Mouse (Mus musculus): ENCODE data around the gene Phactr4. TPM values are rescaled to one million over a fixed set of nuclear protein-coding genes. Genes with fewer than 3 reads are reported as not detected.

The Phactr4 gene
- polyA plus RNA-seq (2015; fragmentation: Nextera tagmentation; extraction: Ambion mirVana), result 7.6 and 9.9 TPM in 2 replicates

- peak; percentile 92 for ATAC-seq (ENCODE audit: low read depth)
- Histone ChIP-seq H3K36me3 (ENCODE audit: control insufficient read depth, insufficient read depth) (no peaks in the 10 kb centered on the region), H3K4me3 (ENCODE audit: low read depth, low read length) (peak within 1 kb of the TSS; percentile 94), H3K9ac (ENCODE audit: low read depth, low read length) (peak within 1 kb of the TSS; percentile 97), H3K27me3 (ENCODE audit: control insufficient read depth, insufficient read depth, low read depth, low read length) (no peaks in the 10 kb centered on the region), H3K4me2 (ENCODE audit: low read depth, low read length) (peak within 1 kb of the TSS; percentile 69), H3K9me3 (replicated peaks; ENCODE audit: control insufficient read depth, low read length) (peaks cover 3% of the 10 kb centered on the region; the same call in 1 of the 2 replicates), H3K27ac (ENCODE audit: low read length) (peak within 1 kb of the TSS; percentile 97), H3K4me1 (ENCODE audit: control insufficient read depth, low read depth, low read length) (peaks cover 35% of the 10 kb centered on the region)
- under 1% methylated on average over 66 of the region's 73 CpGs for WGBS (ENCODE audit: insufficient replicate concordance)
Measured at GRCm38 (mm10) chr4:132421923-132422782, at the start of gene Phactr4. Gene Phactr4, minus strand, starts transcription at chr4:132422489.

GRCm38 (mm10) chr4:132469873-132470272, 47.6 kb upstream of the Phactr4 start:
- no peak overlapping the region for H3K4me3 ChIP-seq (ENCODE audit: low read depth, low read length)
- H3K27me3 ChIP-seq (ENCODE audit: control insufficient read depth, insufficient read depth, low read depth, low read length), result no peaks in the 10 kb centered on the region
- no peak overlapping the region for H3K9ac ChIP-seq (ENCODE audit: low read depth, low read length)
- peaks cover 11% of the 10 kb centered on the region for H3K4me1 ChIP-seq (ENCODE audit: control insufficient read depth, low read depth, low read length)
- 6% methylated on average over 3 of the region's 3 CpGs for WGBS (ENCODE audit: insufficient replicate concordance)
- peak overlapping the region; percentile 47 for H3K27ac ChIP-seq (ENCODE audit: low read length)
- peak; percentile 50; the same call in 1 of the 2 replicates for ATAC-seq (ENCODE audit: low read depth)
- H3K4me2 ChIP-seq (ENCODE audit: low read depth, low read length), result no peak overlapping the region
- H3K36me3 ChIP-seq (ENCODE audit: control insufficient read depth, insufficient read depth), result no peaks in the 10 kb centered on the region
- H3K9me3 ChIP-seq (replicated peaks; ENCODE audit: control insufficient read depth, low read length), result no peaks in the 10 kb centered on the region

GRCm38 (mm10) chr4:132464255-132464613, 41.9 kb upstream of the Phactr4 start:
- peak overlapping the region; percentile 83 for H3K4me2 ChIP-seq (ENCODE audit: low read depth, low read length)
- H3K9ac ChIP-seq (ENCODE audit: low read depth, low read length), result peak overlapping the region; percentile 69
- peak overlapping the region; percentile 72 for H3K4me3 ChIP-seq (ENCODE audit: low read depth, low read length)
- no peak for ATAC-seq (ENCODE audit: low read depth)
- peaks cover 19% of the 10 kb centered on the region for H3K4me1 ChIP-seq (ENCODE audit: control insufficient read depth, low read depth, low read length)
- no peaks in the 10 kb centered on the region for H3K27me3 ChIP-seq (ENCODE audit: control insufficient read depth, insufficient read depth, low read depth, low read length)
- no peaks in the 10 kb centered on the region for H3K9me3 ChIP-seq (replicated peaks; ENCODE audit: control insufficient read depth, low read length)
- H3K36me3 ChIP-seq (ENCODE audit: control insufficient read depth, insufficient read depth), result peaks cover 14% of the 10 kb centered on the region
- H3K27ac ChIP-seq (ENCODE audit: low read length), result peak overlapping the region; percentile 84
- WGBS (ENCODE audit: insufficient replicate concordance), result 1% methylated on average over 5 of the region's 5 CpGs

GRCm38 (mm10) chr4:132463430-132464254, 41.4 kb upstream of the Phactr4 start, which contains the start of gene Med18:
Gene Med18, minus strand, starts transcription at chr4:132463921.
- peak within 1 kb of the TSS; percentile 84 for H3K27ac ChIP-seq (ENCODE audit: low read length)
- H3K4me3 ChIP-seq (ENCODE audit: low read depth, low read length), result peak within 1 kb of the TSS; percentile 72
- no peaks in the 10 kb centered on the region for H3K9me3 ChIP-seq (replicated peaks; ENCODE audit: control insufficient read depth, low read length)
- peaks cover 16% of the 10 kb centered on the region for H3K36me3 ChIP-seq (ENCODE audit: control insufficient read depth, insufficient read depth)
- H3K4me2 ChIP-seq (ENCODE audit: low read depth, low read length), result peak within 1 kb of the TSS; percentile 83
- under 1% methylated on average over 44 of the region's 44 CpGs for WGBS (ENCODE audit: insufficient replicate concordance)
- peak within 1 kb of the TSS; percentile 69 for H3K9ac ChIP-seq (ENCODE audit: low read depth, low read length)
- H3K4me1 ChIP-seq (ENCODE audit: control insufficient read depth, low read depth, low read length), result peaks cover 18% of the 10 kb centered on the region
- H3K27me3 ChIP-seq (ENCODE audit: control insufficient read depth, insufficient read depth, low read depth, low read length), result no peaks in the 10 kb centered on the region
- peak; percentile 88 for ATAC-seq (ENCODE audit: low read depth)

- Histone ChIP-seq H3K9ac (ENCODE audit: low read depth, low read length) (peak overlapping the region; percentile 69), H3K9me3 (replicated peaks; ENCODE audit: control insufficient read depth, low read length) (no peaks in the 10 kb centered on the region), H3K27me3 (ENCODE audit: control insufficient read depth, insufficient read depth, low read depth, low read length) (no peaks in the 10 kb centered on the region), H3K4me1 (ENCODE audit: control insufficient read depth, low read depth, low read length) (peaks cover 18% of the 10 kb centered on the region), H3K4me3 (ENCODE audit: low read depth, low read length) (peak overlapping the region; percentile 72), H3K36me3 (ENCODE audit: control insufficient read depth, insufficient read depth) (peaks cover 22% of the 10 kb centered on the region), H3K27ac (ENCODE audit: low read length) (peak overlapping the region; percentile 84), H3K4me2 (ENCODE audit: low read depth, low read length) (peak overlapping the region; percentile 83)
- WGBS (ENCODE audit: insufficient replicate concordance), result 4% methylated on average over 11 of the region's 11 CpGs
- no peak for ATAC-seq (ENCODE audit: low read depth)
Measured at GRCm38 (mm10) chr4:132462836-132463235, 40.5 kb upstream of the Phactr4 start.

- Histone ChIP-seq H3K4me1 (ENCODE audit: control insufficient read depth, low read depth, low read length) (peaks cover 18% of the 10 kb centered on the region), H3K4me3 (ENCODE audit: low read depth, low read length) (no peak overlapping the region), H3K27ac (ENCODE audit: low read length) (no peak overlapping the region), H3K9ac (ENCODE audit: low read depth, low read length) (no peak overlapping the region), H3K36me3 (ENCODE audit: control insufficient read depth, insufficient read depth) (peaks cover 25% of the 10 kb centered on the region), H3K4me2 (ENCODE audit: low read depth, low read length) (no peak overlapping the region), H3K27me3 (ENCODE audit: control insufficient read depth, insufficient read depth, low read depth, low read length) (no peaks in the 10 kb centered on the region), H3K9me3 (replicated peaks; ENCODE audit: control insufficient read depth, low read length) (no peaks in the 10 kb centered on the region)
- no peak for ATAC-seq (ENCODE audit: low read depth)
- 84% methylated on average over 8 of the region's 8 CpGs for WGBS (ENCODE audit: insufficient replicate concordance)
Measured at GRCm38 (mm10) chr4:132460225-132460624, 37.9 kb upstream of the Phactr4 start.

- ATAC-seq (ENCODE audit: low read depth), result no peak
- H3K9me3 ChIP-seq (replicated peaks; ENCODE audit: control insufficient read depth, low read length), result no peaks in the 10 kb centered on the region
- H3K4me2 ChIP-seq (ENCODE audit: low read depth, low read length), result no peak overlapping the region
- 91% methylated on average over 6 of the region's 6 CpGs for WGBS (ENCODE audit: insufficient replicate concordance)
- peaks cover 24% of the 10 kb centered on the region for H3K36me3 ChIP-seq (ENCODE audit: control insufficient read depth, insufficient read depth)
- H3K27ac ChIP-seq (ENCODE audit: low read length), result no peak overlapping the region
- H3K27me3 ChIP-seq (ENCODE audit: control insufficient read depth, insufficient read depth, low read depth, low read length), result no peaks in the 10 kb centered on the region
- H3K9ac ChIP-seq (ENCODE audit: low read depth, low read length), result no peak overlapping the region
- no peaks in the 10 kb centered on the region; the same call in none of the 2 replicates for H3K4me1 ChIP-seq (ENCODE audit: control insufficient read depth, low read depth, low read length)
- H3K4me3 ChIP-seq (ENCODE audit: low read depth, low read length), result no peak overlapping the region
Measured at GRCm38 (mm10) chr4:132455561-132455960, 33.3 kb upstream of the Phactr4 start.

GRCm38 (mm10) chr4:132455146-132455545, 32.9 kb upstream of the Phactr4 start:
- Histone ChIP-seq H3K9ac (ENCODE audit: low read depth, low read length) (no peak overlapping the region), H3K36me3 (ENCODE audit: control insufficient read depth, insufficient read depth) (peaks cover 20% of the 10 kb centered on the region), H3K4me2 (ENCODE audit: low read depth, low read length) (no peak overlapping the region), H3K27me3 (ENCODE audit: control insufficient read depth, insufficient read depth, low read depth, low read length) (no peaks in the 10 kb centered on the region), H3K9me3 (replicated peaks; ENCODE audit: control insufficient read depth, low read length) (no peaks in the 10 kb centered on the region), H3K4me3 (ENCODE audit: low read depth, low read length) (no peak overlapping the region), H3K27ac (ENCODE audit: low read length) (no peak overlapping the region), H3K4me1 (ENCODE audit: control insufficient read depth, low read depth, low read length) (no peaks in the 10 kb centered on the region; the same call in none of the 2 replicates)
- WGBS (ENCODE audit: insufficient replicate concordance), result 74% methylated on average over 3 of the region's 3 CpGs
- no peak for ATAC-seq (ENCODE audit: low read depth)
